Mouse (Mus musculus) layer of hippocampus, adult 18-20 months (tissue): ENCODE data around the gene Med14. TPM values are rescaled to one million over a fixed set of nuclear protein-coding genes. Genes with fewer than 3 reads are reported as not detected.
A peak's percentile ranks its signal among the peaks of the same experiment; 100 is the strongest.

Experiments
- DNase-seq, 2 experiments: peaks; one replicate each; pipeline ENCODE4 v3.0.0; 2022; ENCODE audit warnings: low spot score in 2 of 2
- long read RNA-seq: library from polyadenylated mRNA; stranded (forward); transcript quantifications from one replicate; pipeline ENCODE4 v2.0.0, GENCODE M21; 2021
- total RNA-seq, 2 experiments: library from RNA; stranded (reverse); gene quantifications; 2 replicates each; pipeline ENCODE4 v1.2.3; 2021

The Med14 gene
- total RNA-seq = 10 to 100 TPM; 72.7 to 81.0 TPM
- long read RNA-seq, full-length matches to known transcripts = 5 of 71 reads
- long read RNA-seq, partial matches to known transcripts = 54 of 71 reads
- long read RNA-seq, other reads (novel, unspliced or antisense) = 12 of 71 reads

DNA sequence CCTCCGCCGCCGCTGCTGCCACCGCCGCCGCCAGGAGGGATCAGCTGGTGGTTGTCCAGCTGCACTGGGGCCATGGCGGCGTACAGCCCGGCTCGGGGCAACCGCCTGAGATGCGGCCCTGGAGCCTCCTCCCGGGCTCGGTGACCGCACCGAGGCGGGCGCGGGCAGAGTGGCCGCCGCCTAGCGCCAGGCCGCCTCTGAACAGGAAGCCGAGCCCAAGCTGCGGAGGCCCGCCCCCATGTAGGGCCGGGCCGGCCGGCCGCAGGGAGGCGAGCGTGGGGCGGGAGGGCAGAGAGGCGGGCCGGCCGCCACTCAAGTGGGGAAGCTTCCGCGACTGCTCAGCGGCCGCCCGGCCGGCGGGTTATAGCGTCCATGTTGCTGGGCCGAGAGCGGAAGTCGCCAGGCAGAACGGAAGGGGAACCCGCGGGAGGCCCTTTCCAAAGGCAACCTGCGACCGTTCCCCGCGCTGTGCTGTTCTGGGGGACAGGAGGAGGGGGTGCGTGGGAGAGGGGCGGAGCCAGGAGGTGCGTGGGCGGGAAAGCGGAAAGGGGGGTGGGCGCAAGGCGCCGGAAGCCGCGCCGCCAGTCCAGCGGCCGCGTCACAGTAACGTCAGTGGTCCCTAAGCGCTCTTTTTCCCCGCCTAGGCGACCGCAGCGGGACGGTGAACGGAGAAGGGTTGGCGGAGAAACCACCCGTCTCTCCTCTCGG is at the start of gene Med14:
Gene Med14 (minus strand): TSS at position 448 of the 708 bp plus-strand sequence.
- DNase-seq = peak; percentile 77 to 84

- no peak for DNase-seq
Measured at GRCm38 (mm10) chrX:12800559-12800958, 38.7 kb upstream of the Med14 start.

DNA sequence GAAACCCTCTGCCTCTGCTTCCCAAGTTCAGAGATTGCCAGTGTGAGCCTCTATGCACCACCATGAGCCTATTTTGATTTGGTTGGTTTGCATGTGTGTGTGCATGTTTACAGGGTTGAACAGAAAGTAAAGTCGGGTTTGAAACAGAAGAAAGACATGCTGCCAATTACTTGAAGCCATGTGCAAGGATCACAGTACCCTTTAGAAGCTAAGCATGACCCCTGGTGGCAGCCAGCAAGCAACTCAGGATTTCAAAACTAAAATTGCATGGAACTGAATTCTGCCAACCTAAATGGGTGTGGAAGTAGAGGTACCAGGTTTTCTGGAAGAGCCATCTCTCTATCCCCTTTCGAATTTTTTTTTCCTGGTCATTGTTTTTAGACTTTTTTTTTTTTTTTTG is 33.0 kb upstream of the Med14 start:
- DNase-seq = peak in 1 of 2 experiments; percentile 2

DNA sequence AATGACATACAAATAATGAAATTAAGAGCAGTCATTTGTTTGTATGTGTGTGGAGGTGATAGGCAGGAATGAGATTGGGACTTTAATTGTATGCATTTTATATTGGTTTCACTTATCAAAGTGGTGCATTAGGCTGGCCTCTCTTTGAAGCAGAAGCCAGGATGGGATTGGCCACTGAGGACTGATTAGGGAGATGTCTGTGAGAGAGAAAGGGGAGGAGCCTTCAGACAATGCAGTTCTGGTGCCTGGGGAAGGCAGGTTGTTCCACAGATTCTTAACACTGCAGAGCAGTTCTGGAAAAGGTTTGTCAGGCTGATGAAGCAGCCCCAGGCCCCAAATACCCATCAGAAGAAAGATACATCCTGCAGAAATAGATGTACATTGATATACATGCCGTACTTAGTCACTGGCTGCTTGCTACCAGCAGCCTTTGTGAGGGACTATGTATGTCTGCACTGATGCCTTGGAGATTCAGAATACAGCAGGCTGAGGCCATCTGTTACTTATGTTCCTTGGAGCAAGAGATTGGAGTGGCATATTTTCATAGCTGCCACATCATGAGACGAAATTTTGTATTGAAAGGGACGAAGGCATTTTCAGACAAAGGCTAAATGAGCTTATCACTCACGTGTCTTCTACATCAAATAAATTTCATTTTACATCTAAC is 29.9 kb upstream of the Med14 start:
- peak; percentile 2 to 20 for DNase-seq

DNA sequence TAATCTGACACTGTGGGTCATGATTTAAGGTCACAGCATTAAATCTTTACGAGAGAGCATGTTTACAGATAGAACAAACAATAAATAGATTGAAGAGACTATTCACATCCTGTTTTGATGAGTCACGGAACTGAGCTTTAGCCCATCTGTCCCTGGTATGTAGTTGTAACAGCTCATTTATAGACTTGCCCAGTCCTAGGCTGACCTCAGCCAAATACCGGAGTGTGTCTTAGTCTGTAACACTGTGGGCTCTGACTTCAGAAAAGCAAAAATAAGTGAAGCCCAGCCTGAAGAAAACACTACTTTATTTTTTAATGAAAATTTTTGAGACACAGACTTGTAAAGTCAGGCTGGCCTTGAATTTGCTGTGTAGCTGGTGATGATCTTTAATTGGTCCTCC is 11.4 kb upstream of the Med14 start:
- DNase-seq = no peak

GRCm38 (mm10) chrX:12771561-12771960 is 9.7 kb upstream of the Med14 start:
- no peak for DNase-seq

DNA sequence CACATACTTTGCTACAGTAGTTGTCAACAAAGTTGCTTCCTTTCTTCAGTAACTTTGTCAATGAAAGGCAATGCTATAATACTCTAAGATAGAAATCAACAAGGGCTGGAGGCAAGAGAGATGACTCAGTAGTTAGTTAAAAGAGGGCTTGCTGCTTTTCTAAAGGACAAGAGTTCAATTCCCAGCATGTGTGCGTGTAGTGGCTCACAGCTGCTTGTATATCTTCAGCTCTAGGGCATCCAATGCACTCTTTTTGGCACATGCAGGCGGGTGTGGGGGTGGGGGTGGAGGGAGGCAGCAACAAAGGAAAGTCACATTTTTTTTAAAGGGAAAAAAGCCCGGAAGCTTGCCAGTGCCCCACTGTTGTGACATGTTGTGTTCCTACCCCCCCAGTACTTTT is 6.7 kb upstream of the Med14 start:
- DNase-seq = no peak

DNA sequence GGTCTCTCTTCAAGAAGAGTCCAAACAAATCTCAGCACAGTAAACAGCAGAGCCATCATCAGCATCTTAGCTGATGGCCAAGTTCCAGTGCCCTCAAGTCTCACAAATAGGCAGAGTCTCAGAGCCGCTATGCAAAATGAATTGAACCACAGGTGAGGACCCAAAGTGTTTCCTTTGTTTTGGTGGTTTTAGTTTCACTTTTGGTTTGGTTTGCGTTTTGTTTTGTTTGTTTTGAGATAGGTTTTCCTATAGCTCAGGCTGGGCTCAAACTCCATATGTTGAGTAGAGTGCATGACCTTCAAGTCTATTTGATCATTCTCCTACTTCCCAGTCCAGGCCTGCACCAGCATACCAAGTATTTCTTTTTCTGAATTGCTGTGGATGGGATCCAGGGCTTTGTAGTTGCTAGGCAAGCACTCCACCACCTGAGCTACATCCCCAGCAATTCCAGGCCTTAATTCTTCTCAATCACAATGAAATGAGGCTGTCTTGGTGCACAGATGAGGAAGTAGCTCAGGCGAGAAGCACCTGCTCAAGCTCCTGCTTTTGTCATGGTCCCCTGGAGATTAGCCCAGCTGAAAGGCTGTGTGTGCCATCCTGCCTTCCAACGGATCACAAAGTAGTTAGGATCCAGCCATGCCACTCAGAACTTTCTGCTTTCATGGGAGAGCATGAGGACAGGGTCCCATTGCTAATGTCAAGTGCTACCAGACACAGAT is 5.1 kb upstream of the Med14 start:
- no peak for DNase-seq

DNA sequence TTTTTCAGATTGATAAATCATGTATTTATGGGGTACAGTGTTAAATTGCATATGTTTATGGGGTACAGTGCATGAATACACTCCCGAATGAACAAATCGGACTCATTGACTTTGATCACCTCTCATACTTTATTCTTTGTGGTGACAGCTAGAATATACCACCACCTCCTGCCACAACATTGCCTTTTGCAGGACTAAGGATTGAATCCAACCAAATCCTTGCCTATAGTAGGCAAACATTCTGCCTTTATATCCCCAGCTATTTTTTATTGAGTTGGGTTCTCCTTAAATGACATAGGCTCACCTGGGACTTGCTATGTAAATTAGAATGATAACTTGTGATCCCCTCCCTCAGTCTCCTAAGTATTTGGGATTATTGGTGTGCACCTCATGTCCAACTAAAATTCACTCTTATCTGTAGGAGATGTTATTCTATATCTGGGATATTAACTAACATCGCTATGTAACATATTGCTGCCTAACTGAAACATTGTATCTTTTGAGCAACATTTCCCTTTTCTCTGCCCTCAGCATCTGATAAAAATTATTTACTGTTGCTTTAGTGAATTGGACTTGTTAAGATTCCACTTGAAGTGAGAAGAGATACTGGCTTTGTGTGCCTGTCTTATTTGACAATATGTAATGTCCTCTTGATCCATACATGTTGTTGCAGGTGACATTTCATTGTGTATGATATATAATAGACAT is 1.4 kb upstream of the Med14 start:
- DNase-seq = no peak

DNA sequence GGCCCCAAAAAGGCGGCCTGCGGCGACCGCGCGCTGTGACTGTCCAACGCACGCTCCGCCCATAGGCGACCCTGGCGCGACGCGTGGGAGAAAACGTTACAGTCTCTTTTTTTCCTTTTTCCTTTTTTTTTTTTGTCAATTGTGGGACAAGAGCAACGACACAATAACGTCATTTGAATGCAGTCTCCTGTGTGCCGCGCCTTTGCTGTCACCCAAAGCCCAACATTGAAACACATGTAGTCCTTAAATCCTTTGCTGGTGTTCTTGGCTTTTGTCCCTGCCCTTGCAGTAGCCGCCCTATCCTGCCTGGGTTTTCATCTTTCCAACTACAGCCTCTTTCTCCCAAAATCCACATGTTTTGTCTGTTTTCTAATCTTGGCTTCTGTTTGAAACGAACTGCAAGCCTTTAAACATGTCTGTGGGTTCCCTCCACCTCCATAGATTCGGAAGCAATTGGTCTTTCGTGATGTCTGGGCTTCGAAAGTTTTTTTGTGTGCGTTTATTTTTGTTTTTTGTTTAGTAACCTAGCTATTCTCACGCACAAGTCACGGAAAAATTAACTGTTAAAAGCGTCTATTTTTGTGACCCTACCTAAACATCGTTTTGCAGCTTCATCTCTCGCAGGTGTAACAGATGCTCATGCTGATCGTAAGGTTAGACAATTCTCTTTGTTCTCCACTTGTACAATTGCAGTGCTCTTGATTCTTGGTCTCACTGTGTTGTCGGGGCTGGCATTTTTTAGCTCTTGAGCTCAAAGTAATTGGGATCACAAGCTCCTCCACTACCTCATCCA is 657 bp upstream of the Med14 start:
- DNase-seq = no peak

DNA sequence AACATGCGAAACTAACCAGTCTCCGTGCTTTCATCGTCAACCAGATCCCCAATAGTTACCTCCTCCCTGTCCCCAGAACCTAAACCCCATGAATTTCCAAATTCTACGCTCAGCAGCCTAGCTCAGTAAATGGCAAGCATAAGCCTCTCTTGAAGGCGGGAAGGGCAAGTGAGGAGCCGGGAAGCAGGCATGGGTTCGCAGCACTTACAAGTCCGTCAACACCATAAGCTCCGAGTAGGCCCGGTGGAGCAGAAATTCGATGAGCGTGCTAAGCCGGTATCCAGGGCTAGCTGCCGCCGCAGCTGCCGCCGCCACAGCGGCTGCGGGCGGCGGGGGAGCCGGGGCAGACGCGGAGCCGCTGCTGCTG is 631 bp downstream of the Med14 start:
- DNase-seq = peak; percentile 39 to 41

DNA sequence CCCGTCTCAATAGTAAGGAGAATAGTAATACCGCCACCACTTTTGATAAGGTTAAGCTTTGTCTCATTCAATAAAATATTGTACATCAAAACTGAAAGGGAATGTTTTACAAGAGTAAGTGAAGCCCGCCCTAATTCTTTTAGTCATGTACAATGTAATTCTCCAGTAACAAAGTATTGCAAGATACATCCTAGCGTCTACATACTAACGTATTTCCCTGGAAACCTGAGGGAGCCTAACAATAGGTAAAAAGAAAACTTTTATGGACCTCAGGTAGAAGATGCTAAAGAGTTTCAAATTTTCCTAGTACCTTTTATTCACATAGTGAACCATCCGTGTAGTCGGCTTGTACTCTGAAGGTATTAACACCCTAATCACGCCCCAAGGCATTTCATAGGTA is 1.4 kb downstream of the Med14 start:
- DNase-seq = no peak

DNA sequence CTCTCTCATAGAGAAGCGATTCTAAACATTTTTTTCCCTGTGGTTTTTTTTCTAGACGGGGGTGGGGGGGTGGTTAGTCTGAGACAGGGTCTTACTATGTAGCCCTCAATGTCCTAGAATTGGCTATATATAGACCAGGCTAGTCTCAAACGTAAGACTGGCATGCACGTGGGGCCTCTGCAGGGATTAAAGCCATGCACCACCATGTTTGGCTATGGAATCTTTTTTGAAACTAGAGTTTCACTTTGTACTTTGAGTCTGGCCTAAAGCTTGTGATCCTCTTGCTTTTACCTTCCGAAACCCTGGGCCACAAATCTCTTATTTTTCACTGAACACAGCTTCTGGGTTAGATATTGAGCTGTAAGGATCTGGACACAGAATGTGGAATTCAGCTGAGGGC is 2.2 kb downstream of the Med14 start:
- no peak for DNase-seq

DNA sequence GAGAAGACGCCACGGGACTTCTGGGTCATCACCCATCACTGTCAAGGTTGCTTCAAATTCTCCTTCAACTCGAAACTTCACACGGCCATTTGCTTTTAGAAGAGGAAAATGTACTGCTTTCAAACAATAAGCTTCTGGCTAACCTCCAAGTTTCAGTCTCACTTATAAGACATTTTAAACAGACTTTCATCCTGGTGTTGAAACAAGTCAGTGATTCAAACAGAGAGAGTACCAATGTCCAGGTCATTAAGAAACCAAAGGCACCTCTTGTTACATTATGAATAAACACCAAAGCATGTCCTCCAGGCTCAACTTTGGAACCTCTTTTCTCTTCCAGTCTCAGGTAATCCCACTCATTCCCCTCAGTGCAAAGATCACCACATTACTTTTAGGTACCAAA is 14.0 kb downstream of the Med14 start:
- DNase-seq = no peak

DNA sequence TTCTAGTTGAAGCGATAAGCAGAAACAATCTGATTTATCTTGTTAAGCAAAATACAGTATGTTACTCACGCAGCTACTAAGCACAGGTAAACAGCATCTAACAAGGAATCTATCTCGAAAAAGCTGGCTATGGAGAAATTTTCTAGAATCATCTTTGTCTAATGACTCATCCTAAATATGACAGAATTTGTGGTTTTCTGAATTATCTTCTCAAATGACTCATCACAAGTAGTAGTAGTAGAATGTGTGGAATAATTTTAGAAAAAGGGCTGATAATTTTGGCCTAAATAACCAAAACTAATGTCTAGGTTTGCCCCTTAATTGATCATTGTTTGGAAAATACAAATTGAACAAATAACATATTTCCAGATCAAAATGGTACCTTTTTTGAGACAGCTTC is 15.1 kb downstream of the Med14 start:
- DNase-seq = no peak

DNA sequence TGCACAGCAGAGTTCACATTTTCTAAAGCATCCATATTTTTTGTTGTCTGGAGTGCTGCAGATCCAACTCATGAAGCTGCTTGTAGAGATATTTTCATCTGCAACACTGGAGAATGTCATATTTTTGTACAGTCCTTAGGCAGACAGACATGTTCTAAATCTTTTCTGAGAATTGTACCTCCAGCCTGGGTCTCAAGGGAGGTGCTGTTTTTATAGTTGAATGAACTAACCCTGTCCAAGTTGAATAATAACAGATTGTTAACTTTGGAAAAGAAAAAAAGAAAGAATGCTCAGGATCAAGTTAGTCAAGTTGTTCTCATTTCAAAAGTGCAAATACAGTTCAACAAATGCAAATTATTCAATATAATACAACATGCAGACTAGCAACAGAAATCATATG is 21.5 kb downstream of the Med14 start:
- no peak for DNase-seq

DNA sequence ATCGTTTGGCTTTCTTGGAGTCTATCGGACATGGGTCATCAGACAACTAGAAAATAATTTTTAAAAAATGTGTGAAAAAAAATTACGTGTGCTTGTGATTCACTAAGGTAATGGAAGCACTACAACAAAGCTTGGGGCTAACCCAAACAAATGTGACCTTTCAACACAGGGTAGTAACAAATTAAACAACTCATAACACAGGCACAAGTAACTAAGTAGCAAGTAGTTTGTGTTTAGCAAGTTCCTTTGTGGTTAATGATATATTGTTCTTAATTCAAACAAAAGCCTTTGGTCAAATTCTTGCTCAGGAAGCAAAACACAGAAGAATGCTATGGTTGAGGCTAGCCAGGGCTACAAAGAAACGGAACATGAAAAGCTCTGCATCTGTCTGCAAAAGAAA is 45.8 kb downstream of the Med14 start:
- DNase-seq = no peak

GRCm38 (mm10) chrX:12713796-12714195 is 48.1 kb downstream of the Med14 start:
- DNase-seq = no peak

GRCm38 (mm10) chrX:12686910-12687309 is 75.0 kb downstream of the Med14 start:
- no peak for DNase-seq

GRCm38 (mm10) chrX:12686071-12686470 is 75.8 kb downstream of the Med14 start:
- DNase-seq = no peak

DNA sequence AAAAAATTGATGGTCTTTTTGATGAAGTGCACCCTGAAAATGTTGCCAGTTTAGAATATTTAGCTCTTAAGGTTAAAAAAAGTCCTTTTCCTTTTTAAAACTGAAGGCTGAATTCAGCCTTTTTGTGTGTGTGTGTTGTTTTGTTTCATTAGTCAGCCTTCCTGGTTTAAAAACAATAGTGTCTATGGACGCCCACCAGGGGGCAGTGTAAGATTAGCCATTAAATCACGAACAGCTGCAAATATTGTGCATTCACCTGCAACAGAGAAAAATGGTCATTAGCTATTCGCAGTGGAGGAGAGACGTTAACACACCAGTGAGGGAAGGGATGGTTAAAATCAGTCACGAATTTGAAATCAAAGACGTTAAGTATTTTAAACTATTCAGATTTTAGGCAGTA is 84.5 kb downstream of the Med14 start:
- peak; percentile 43 to 73 for DNase-seq
